Mouse (Mus musculus) kidney, adult 2 months (tissue): ENCODE measurements around the gene Nefh. TPM values are rescaled to one million over a fixed set of nuclear protein-coding genes. Genes with fewer than 3 reads are reported as not detected.

Source experiments
- DNase-seq: peaks from one replicate; pipeline ENCODE4 v3.0.0; 2021
- H3K27ac ChIP-seq: fragments of 200-500 bp; 2 replicates; pipeline ENCODE4 v1.5.1; 2012; ENCODE audit warnings: low read depth, low read length, control low read depth, inconsistent platforms; ENCODE audit not compliant: insufficient read depth
- H3K27me3 ChIP-seq: fragments of 200-500 bp; replicated peaks from 2 replicates; pipeline ENCODE4 v1.6.1; 2012; ENCODE audit warnings: mild to moderate bottlenecking, moderate library complexity, low read length, inconsistent platforms; ENCODE audit not compliant: control insufficient read depth, insufficient read depth
- H3K36me3 ChIP-seq: fragments of 200-500 bp; 2 replicates; pipeline ENCODE4 v1.6.1; 2012; ENCODE audit warnings: mild to moderate bottlenecking, moderate library complexity, low read length, inconsistent platforms; ENCODE audit not compliant: control insufficient read depth, insufficient read depth
- H3K4me1 ChIP-seq: fragments of 200-500 bp; 2 replicates; pipeline ENCODE4 v1.6.1; 2011; ENCODE audit warnings: low read length; ENCODE audit not compliant: control insufficient read depth, insufficient read depth
- H3K4me3 ChIP-seq: fragments of 200-500 bp; 2 replicates; pipeline ENCODE4 v1.5.1; 2011; ENCODE audit warnings: mild to moderate bottlenecking, low read depth, low read length, control low read depth; ENCODE audit not compliant: insufficient read depth
- CTCF ChIP-seq: fragments of 200-500 bp; conservative IDR thresholded peaks from 2 replicates; pipeline ENCODE4 v1.5.1; 2011; ENCODE audit warnings: low read depth, mild to moderate bottlenecking, control low read depth, low read length, moderate library complexity, mixed read lengths; ENCODE audit not compliant: insufficient read depth, insufficient read length
- POLR2A ChIP-seq: fragments of 200-500 bp; IDR thresholded peaks from one replicate; pipeline ENCODE4 v1.6.1; 2011; ENCODE audit warnings: low read depth, low read length, control low read depth
- WGBS: fragments of 180-500 bp; shearing (Covaris S2); methylation state at CpG from one replicate; pipeline ENCODE4 v1.1.7; 2018; 5-methylcytosine and 5-hydroxymethylcytosine counted together
- polyA plus RNA-seq: library from polyadenylated mRNA; depleted of rRNA; stranded (reverse); fragments of >200 nt; gene quantifications from 2 replicates; pipeline ENCODE4 v1.2.3, GENCODE M21; 2012

The Nefh gene
- polyA plus RNA-seq, 1 experiment = 0.30 TPM

GRCm38 (mm10) chr11:4953401-4953800, 5.5 kb upstream of the Nefh start:
- no peak for TF ChIP-seq POLR2A
- Histone ChIP-seq H3K36me3 (no peaks in the 10 kb centered on the region), H3K4me1 (no peaks in the 10 kb centered on the region), H3K27me3 (0 out of 2 replicates have a peak, but pooled peaks cover 2% of the 10 kb centered on the region), H3K4me3 (no peak overlapping the region), H3K27ac (no peak overlapping the region)
- 11% methylated on average over 6 of the region's 6 CpGs for WGBS
- no peak for DNase-seq

DNA sequence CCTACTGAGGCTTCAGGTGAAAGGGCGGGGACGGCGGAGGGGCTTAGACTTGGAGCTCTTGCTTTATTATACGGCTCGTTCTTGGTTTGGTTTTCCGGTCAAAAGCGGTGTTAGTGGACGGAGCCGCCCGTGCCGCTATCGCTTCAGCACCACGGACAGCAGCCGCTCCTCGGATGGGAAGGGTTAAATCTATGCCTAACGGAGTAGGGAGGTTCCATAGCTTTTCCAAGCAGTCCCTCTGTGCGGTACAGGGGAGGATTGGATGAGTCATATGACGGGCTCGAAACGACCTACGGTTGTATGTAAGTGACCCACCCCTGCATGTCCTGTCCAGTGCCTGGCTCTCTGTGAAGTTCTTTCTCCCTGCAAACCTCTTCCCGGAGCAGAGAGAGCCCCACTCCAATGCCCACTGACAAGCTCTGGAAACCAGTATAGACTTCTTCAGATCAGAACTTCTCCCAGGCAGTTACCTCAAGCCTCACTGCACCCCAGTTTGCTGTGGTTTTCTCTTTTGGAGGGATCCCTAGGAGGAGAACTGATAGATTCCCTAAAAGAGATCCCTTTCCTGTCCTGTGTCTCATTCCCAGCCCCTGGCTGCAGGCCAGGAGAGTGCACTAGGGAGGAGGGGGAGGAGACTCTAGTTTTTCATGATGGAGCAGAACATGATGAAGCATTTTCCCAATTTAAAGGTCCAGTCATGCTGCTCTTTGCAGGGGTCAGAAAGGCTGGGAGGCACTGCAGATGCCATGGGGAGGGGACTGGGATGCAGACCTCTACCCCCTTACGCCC, 1.6 kb upstream of the Nefh start:
- 5% methylated on average over 23 of the region's 23 CpGs for WGBS

DNA sequence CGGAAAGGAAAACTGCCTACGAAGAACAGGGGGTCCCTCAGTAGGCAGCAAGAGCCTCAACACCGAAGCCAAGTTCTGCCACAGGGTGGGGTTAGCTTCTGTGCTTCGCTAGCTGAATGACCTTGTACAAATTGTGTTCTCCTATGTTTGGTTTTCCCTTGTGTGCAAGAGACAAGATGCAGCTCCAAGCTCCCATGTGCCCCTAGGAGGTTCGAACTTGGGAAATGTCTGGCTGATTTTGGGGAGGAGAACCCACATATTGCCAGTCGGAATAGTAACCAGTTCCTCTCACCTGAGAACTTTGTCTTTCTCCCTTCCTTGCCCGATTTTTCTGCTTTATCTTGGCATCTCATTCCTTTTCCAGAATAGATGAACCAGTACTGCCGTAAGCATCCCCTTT, 928 bp upstream of the Nefh start:
- no peaks in the 10 kb centered on the region for H3K4me1 ChIP-seq
- no peak overlapping the region for H3K27ac ChIP-seq
- H3K4me3 ChIP-seq = no peak overlapping the region
- no peak for TF ChIP-seq CTCF
- no peak for TF ChIP-seq POLR2A
- no peak for DNase-seq
- 29% methylated on average over 8 of the region's 8 CpGs for WGBS
- no peaks in the 10 kb centered on the region for H3K36me3 ChIP-seq
- H3K27me3 ChIP-seq = peaks cover 8% of the 10 kb centered on the region; the same call in 1 of the 2 replicates

More for the DNA sequence above, 1.6 kb upstream of the Nefh start:
- DNase-seq = peak; percentile 40
- Histone ChIP-seq H3K36me3 (no peaks in the 10 kb centered on the region), H3K27me3 (peaks cover 8% of the 10 kb centered on the region; the same call in 1 of the 2 replicates), H3K4me1 (no peaks in the 10 kb centered on the region), H3K4me3 (no peak overlapping the region), H3K27ac (no peak overlapping the region)
- TF ChIP-seq CTCF = no peak
- no peak for TF ChIP-seq POLR2A

GRCm38 (mm10) chr11:4946947-4947812, 684 bp downstream of the Nefh start:
- peak overlapping the region; percentile 42 for H3K4me3 ChIP-seq
- TF ChIP-seq POLR2A (no peak), CTCF (no peak)
- DNase-seq = peak; percentile 50
- H3K27ac ChIP-seq = no peak overlapping the region
- 2% methylated on average over 120 of the region's 120 CpGs for WGBS
- H3K4me1 ChIP-seq = no peaks in the 10 kb centered on the region
- H3K36me3 ChIP-seq = no peaks in the 10 kb centered on the region
- peaks cover 8% of the 10 kb centered on the region; the same call in 1 of the 2 replicates for H3K27me3 ChIP-seq

GRCm38 (mm10) chr11:4946530-4946929, 1.3 kb downstream of the Nefh start:
- Histone ChIP-seq H3K27me3 (peaks cover 8% of the 10 kb centered on the region; the same call in 1 of the 2 replicates), H3K4me1 (no peaks in the 10 kb centered on the region), H3K27ac (no peak overlapping the region), H3K4me3 (no peak overlapping the region), H3K36me3 (no peaks in the 10 kb centered on the region)
- no peak for DNase-seq
- TF ChIP-seq POLR2A (no peak), CTCF (no peak)
- WGBS = 39% methylated on average over 13 of the region's 13 CpGs

DNA sequence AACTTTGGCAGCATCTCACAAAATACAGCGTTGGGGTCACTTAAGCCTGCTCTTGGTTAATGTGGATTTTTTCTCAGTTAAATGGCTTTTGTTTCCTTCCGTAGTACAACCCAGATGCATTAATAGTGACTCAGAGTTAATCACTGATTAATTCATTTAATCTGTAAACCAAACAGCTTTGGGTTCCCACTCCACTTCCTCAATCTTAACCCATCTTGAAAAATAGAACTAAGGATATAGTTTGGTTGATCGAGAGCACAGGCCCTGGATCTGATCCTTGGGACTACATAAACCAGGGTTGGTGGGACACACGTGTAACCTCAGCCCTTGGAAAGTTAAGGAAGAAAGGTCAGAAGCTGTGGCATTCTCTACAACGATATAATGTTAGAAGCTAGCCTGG, 11.6 kb downstream of the Nefh start:
- DNase-seq = peak; percentile 9
- H3K4me3 ChIP-seq = no peak overlapping the region
- WGBS = 42% methylated on average over 5 of the region's 5 CpGs
- H3K36me3 ChIP-seq = no peaks in the 10 kb centered on the region
- TF ChIP-seq POLR2A (no peak), CTCF (no peak)
- H3K4me1 ChIP-seq = no peaks in the 10 kb centered on the region
- H3K27me3 ChIP-seq = no peaks in the 10 kb centered on the region
- no peak overlapping the region for H3K27ac ChIP-seq
